Mouse (Mus musculus) heart, postnatal 0 days (tissue): ENCODE measurements around the gene Pygl.

Experiments used
- CTCF ChIP-seq: IDR thresholded peaks from 2 replicates; pipeline ENCODE4 v1.5.1; 2016; ENCODE audit warnings: antibody characterized with exemption, control low read depth, low read depth
- EP300 ChIP-seq: IDR thresholded peaks from 2 replicates; pipeline ENCODE4 v1.6.1; 2016; ENCODE audit warnings: antibody characterized with exemption, low read depth

DNA sequence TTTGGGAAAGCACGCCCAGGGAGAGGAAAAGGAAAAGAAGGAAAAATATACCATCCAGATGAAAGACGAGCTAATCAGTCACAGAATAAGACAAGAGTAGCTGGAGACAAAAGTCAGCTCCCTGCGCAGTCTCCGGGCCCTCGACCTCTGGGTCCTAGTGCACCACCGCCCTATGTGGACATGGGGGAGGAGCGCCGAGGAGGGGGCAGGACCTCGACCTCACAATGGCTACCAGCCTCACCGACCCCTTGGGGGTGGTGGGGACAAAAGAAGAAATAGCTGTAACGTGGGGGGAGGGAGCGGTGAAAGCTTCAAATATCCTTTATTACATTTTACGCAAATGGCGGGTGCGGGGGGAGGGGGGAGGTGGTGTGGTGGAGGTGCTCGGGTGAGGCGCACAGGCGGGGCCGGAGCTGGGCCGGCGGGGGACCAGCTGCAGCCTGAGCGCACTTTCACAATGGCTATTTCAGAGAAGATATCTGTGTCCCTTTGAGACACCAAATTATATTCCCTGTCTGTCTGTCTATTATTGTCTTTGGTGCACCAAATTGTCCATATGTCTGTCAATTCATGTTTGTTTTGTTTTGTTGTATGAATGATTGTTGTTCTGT is 47.0 kb downstream of the Pygl start:
- TF ChIP-seq CTCF (no peak), EP300 (no peak)
